Mouse (Mus musculus) inflammation-experienced regulatory T-cells, adult 6 months (primary cell): ENCODE data around the gene Zglp1. TPM values are rescaled to one million over a fixed set of nuclear protein-coding genes. Genes with fewer than 3 reads are reported as not detected.
A peak's percentile ranks its signal among the peaks of the same experiment; 100 is the strongest.

Experiments used
- ATAC-seq: one replicate; pipeline ENCODE4 v1.8.0; 2017
- polyA plus RNA-seq, 3 experiments: library from polyadenylated mRNA; unstranded; fragments of 100-300 nt; shearing (Covaris generic); gene quantifications; one replicate each; pipeline ENCODE4 v1.2.1; 2017

Gene Zglp1
- polyA plus RNA-seq, result 1 to 10 TPM in 1 of 3 experiments, under 1 TPM in 1, not detected in 1; 0.82 to 3.0 TPM

- ATAC-seq, result no peak
Measured at GRCm38 (mm10) chr9:21067006-21067684, at the start of gene Zglp1. Gene Zglp1 (minus strand): TSS chr9:21067093.

GRCm38 (mm10) chr9:21115105-21115504 is 48.2 kb upstream of the Zglp1 start:
- ATAC-seq, result no peak

GRCm38 (mm10) chr9:21114190-21114589 is 47.3 kb upstream of the Zglp1 start:
- no peak for ATAC-seq

GRCm38 (mm10) chr9:21113751-21114150 is 46.9 kb upstream of the Zglp1 start:
- ATAC-seq, result no peak

- no peak for ATAC-seq
Measured at GRCm38 (mm10) chr9:21107607-21108237, 40.8 kb upstream of the Zglp1 start.

- ATAC-seq, result no peak
Measured at GRCm38 (mm10) chr9:21105760-21106564, 39.1 kb upstream of the Zglp1 start.

GRCm38 (mm10) chr9:21104814-21105213 is 37.9 kb upstream of the Zglp1 start:
- no peak for ATAC-seq

- ATAC-seq, result no peak
Measured at GRCm38 (mm10) chr9:21102076-21102475, 35.2 kb upstream of the Zglp1 start.

GRCm38 (mm10) chr9:21100447-21101161 is 33.7 kb upstream of the Zglp1 start:
- peak; percentile 58 for ATAC-seq

- no peak for ATAC-seq
Measured at GRCm38 (mm10) chr9:21097793-21098192, 30.9 kb upstream of the Zglp1 start.

- ATAC-seq, result no peak
Measured at GRCm38 (mm10) chr9:21095958-21096357, 29.1 kb upstream of the Zglp1 start.

- ATAC-seq, result no peak
Measured at GRCm38 (mm10) chr9:21093423-21093822, 26.5 kb upstream of the Zglp1 start.

GRCm38 (mm10) chr9:21091707-21092320 is 24.9 kb upstream of the Zglp1 start, which contains the start of the genes Gm38431 and Raver1:
Gene Gm38431 (minus strand): TSS chr9:21091997.
Gene Raver1 (minus strand): TSS chr9:21092008.
- ATAC-seq, result peak; percentile 98

- no peak for ATAC-seq
Measured at GRCm38 (mm10) chr9:21090972-21091706, 24.2 kb upstream of the Zglp1 start.

GRCm38 (mm10) chr9:21090537-21090936 is 23.6 kb upstream of the Zglp1 start:
- ATAC-seq, result no peak

- no peak for ATAC-seq
Measured at GRCm38 (mm10) chr9:21083324-21083723, 16.4 kb upstream of the Zglp1 start.

- no peak for ATAC-seq
Measured at GRCm38 (mm10) chr9:21081127-21081526, 14.2 kb upstream of the Zglp1 start.

GRCm38 (mm10) chr9:21075625-21076024 is 8.7 kb upstream of the Zglp1 start:
- no peak for ATAC-seq

- no peak for ATAC-seq
Measured at GRCm38 (mm10) chr9:21074173-21074572, 7.3 kb upstream of the Zglp1 start.

GRCm38 (mm10) chr9:21073044-21073840 is 6.3 kb upstream of the Zglp1 start, which contains the start of the genes Gm49373 and Fdx1l:
Gene Gm49373 (minus strand): TSS chr9:21073096.
Gene Fdx1l (minus strand): TSS chr9:21073614.
- ATAC-seq, result peak; percentile 98
